Mouse (Mus musculus) liver, postnatal 0 days (tissue): ENCODE data around the gene Arl8a. TPM values are rescaled to one million over a fixed set of nuclear protein-coding genes. Genes with fewer than 3 reads are reported as not detected.

Experiments used
- ATAC-seq: fragments of 200-750 bp; cut with Nextera tagmentation; 2 replicates; pipeline ENCODE4 v1.8.0; 2017; ENCODE audit warnings: mild to moderate bottlenecking, moderate library complexity
- DNase-seq: peaks from one replicate; pipeline ENCODE4 v3.0.0-alpha.2; 2016
- H3K27ac ChIP-seq: fragments of 300-500 bp; sonication (generic); 2 replicates; pipeline ENCODE4 v1.5.1; 2014; ENCODE audit warnings: antibody characterized with exemption, moderate library complexity, mild to moderate bottlenecking, low read depth
- H3K27me3 ChIP-seq: fragments of 300-500 bp; sonication (generic); 2 replicates; pipeline ENCODE4 v1.6.1; 2014; ENCODE audit warnings: low read length, control low read depth, mixed read lengths; ENCODE audit not compliant: insufficient read depth
- H3K36me3 ChIP-seq: fragments of 300-500 bp; sonication (generic); replicated peaks from 2 replicates; pipeline ENCODE4 v1.6.1; 2014; ENCODE audit warnings: mild to moderate bottlenecking, control low read depth, low read length, moderate library complexity, mixed read lengths; ENCODE audit not compliant: insufficient read depth
- H3K4me1 ChIP-seq: fragments of 300-500 bp; sonication (generic); 2 replicates; pipeline ENCODE4 v1.6.1; 2014; ENCODE audit warnings: antibody characterized with exemption, mild to moderate bottlenecking, control low read depth; ENCODE audit not compliant: insufficient read depth
- H3K4me2 ChIP-seq: fragments of 300-500 bp; sonication (generic); 2 replicates; pipeline ENCODE4 v1.6.1; 2014; ENCODE audit warnings: low read depth, mild to moderate bottlenecking, low read length, moderate library complexity, mixed read lengths
- H3K4me3 ChIP-seq: fragments of 300-500 bp; sonication (generic); 2 replicates; pipeline ENCODE4 v1.5.1; 2014; ENCODE audit warnings: low read depth, low read length
- H3K9ac ChIP-seq: fragments of 300-500 bp; sonication (generic); replicated peaks from 2 replicates; pipeline ENCODE4 v1.6.1; 2014; ENCODE audit warnings: mild to moderate bottlenecking, moderate library complexity
- H3K9me3 ChIP-seq: fragments of 300-500 bp; sonication (generic); 2 replicates; pipeline ENCODE4 v1.6.1; 2016; ENCODE audit warnings: mild to moderate bottlenecking, control low read depth, low read length, mixed read lengths
- CTCF ChIP-seq: sonication (generic); IDR thresholded peaks from 2 replicates; pipeline ENCODE4 v1.5.1; 2016; ENCODE audit warnings: antibody characterized with exemption, low read depth
- EP300 ChIP-seq: IDR thresholded peaks from 2 replicates; pipeline ENCODE4 v1.6.1; 2016; ENCODE audit warnings: antibody characterized with exemption, low read depth, mild to moderate bottlenecking
- WGBS: fragments of 180-500 bp; shearing (Covaris S2); extraction: QIAGEN DNeasy Blood & Tissue Kit; methylation state at CpG from one replicate; pipeline ENCODE4 v1.1.7; 2014; ENCODE audit not compliant: insufficient replicate concordance; 5-methylcytosine and 5-hydroxymethylcytosine counted together
- polyA plus RNA-seq: library from polyadenylated mRNA; unstranded; fragments of >200 nt; fragmentation: Nextera tagmentation; extraction: Ambion mirVana; gene quantifications from 2 replicates; pipeline ENCODE4 v1.2.1, GENCODE M21; 2015

Arl8a gene
- polyA plus RNA-seq, 1 experiment from 2014 or later, result 11.3 TPM

GRCm38 (mm10) chr1:135198412-135198811 lies 51.8 kb downstream of the Arl8a start:
- Histone ChIP-seq H3K4me1 (peaks cover 7% of the 10 kb centered on the region), H3K4me3 (no peak overlapping the region), H3K4me2 (no peak overlapping the region), H3K9ac (no peak overlapping the region), H3K36me3 (no peaks in the 10 kb centered on the region), H3K27me3 (no peaks in the 10 kb centered on the region), H3K27ac (no peak overlapping the region), H3K9me3 (no peaks in the 10 kb centered on the region)
- no peak for DNase-seq
- TF ChIP-seq CTCF (no peak), EP300 (no peak)
- no peak for ATAC-seq
- 67% methylated on average over 5 of the region's 5 CpGs for WGBS

DNA sequence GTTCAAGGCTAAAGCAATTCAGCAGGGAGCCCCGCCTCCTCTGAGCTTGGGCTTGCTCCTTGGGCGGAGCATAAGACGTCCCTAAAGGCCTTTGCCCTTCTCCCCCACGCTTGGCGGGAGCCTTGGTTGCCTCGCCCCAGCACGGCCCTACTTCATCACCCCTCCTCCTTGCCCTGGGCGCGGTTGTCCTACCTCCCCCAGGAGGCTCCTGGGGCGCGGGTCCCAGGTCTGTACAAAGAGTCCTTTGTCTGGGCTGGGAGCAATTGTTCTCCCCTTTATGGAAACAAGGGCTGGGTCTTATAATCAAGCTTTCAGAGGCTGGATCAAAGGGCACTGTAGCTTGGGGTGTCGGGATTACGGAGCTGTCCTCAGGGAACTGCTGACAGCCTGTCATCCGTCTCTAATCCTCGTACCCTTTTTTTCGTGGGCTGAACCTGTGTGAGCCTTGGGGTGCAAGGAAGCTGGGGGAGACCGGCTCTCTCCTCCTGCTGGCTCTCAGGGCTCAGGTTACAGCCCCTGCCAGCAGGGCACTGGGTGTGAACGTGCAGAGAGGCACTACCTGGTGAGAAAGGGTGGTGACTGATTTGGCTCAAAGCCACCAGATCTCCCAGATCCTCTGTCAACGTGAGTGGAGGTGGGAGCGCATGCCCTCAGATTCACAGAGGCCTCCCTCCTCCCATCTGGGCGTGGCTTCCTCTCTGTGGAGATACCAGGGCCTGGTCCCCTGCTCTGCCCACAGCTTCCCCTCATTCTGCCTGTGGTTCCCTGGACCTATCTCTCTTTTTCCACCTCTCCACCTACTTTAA lies 52.6 kb downstream of the Arl8a start:
- H3K4me2 ChIP-seq, result peak overlapping the region; percentile 42
- no peaks in the 10 kb centered on the region for H3K27me3 ChIP-seq
- peak; percentile 36 for DNase-seq
- ATAC-seq, result no peak
- no peak overlapping the region for H3K4me3 ChIP-seq
- no peak overlapping the region for H3K27ac ChIP-seq
- 8% methylated on average over 21 of the region's 21 CpGs for WGBS
- H3K9ac ChIP-seq, result no peak overlapping the region
- H3K9me3 ChIP-seq, result no peaks in the 10 kb centered on the region
- peaks cover 7% of the 10 kb centered on the region for H3K4me1 ChIP-seq
- no peaks in the 10 kb centered on the region for H3K36me3 ChIP-seq
- TF ChIP-seq EP300 (no peak), CTCF (no peak)

DNA sequence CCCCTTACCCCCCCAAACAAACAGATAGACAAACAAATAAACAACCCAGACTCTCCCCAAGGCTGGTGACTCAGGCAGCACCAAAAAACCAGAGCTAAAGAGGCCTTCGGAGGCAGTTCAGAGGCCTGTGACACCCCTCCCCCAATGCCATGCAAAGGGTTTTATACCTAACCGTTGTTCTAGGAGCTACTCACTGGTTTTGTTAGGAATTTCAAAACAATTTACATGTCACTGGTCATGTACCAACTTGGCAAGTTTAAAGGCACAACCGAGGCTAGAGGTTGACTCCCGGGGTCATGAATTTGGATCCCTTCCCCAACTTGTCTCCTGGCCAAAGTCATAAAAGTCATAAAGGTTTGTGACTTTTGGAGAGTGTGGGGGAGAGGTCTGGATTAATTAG lies 53.8 kb downstream of the Arl8a start:
- Histone ChIP-seq H3K9ac (no peak overlapping the region), H3K4me1 (peaks cover 17% of the 10 kb centered on the region), H3K36me3 (no peaks in the 10 kb centered on the region), H3K4me2 (no peak overlapping the region), H3K4me3 (no peak overlapping the region), H3K27ac (no peak overlapping the region), H3K9me3 (no peaks in the 10 kb centered on the region), H3K27me3 (no peaks in the 10 kb centered on the region)
- 86% methylated on average over 4 of the region's 4 CpGs for WGBS
- ATAC-seq (no peak), DNase-seq (no peak)
- TF ChIP-seq CTCF (no peak), EP300 (no peak)

DNA sequence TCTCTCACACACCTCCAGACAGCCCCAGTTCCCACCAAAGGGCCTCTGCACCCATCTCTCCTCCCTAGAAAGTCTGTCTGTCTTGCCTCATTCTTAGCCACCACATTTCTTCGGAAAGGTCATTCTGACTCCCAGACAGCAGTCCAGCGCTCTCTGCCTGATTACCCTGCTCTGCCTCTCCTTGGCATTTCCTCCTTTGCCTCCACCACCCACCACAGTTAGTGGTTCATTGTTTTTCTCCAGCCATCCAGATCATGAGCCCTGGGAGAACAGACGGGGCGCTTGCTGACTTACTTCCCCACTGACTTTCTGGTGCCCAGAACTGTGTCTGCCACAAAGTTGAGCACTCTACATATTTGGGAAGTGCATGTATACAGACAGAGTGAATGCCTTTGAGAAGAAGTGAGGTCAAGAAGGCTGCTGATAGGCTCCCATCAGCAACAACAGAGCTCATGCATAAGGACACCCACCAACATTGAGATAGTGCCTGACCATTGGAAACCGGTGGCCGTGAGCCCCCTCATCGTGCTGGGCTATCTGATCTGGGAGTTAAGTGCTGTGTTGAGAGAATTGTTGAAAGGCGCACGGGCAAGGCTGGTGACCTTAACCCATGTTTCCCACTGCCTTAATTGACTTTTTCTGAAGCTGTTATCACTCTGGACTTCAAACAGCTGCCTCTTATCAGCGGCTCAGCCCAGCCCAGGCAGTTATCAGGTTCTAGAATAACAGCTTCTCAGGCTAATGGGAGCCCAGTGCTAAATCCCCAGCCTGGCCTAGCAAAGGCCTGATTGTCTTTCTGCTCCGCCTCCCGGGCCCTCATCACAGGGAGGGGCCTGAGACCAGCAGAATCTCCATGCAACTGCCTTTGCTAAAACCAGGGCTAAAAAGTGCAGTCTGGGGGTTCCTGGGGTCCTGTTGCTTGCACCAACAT lies 57.8 kb downstream of the Arl8a start:
- Histone ChIP-seq H3K9ac (no peak overlapping the region), H3K27ac (no peak overlapping the region), H3K36me3 (no peaks in the 10 kb centered on the region), H3K9me3 (no peaks in the 10 kb centered on the region), H3K4me3 (no peak overlapping the region), H3K4me1 (peaks cover 11% of the 10 kb centered on the region), H3K27me3 (no peaks in the 10 kb centered on the region), H3K4me2 (peak overlapping the region; percentile 11; the same call in 1 of the 2 replicates)
- TF ChIP-seq CTCF (no peak), EP300 (peak; percentile 85)
- DNase-seq, result peak; percentile 27
- 28% methylated on average over 12 of the region's 12 CpGs for WGBS
- peak; percentile 70 for ATAC-seq

DNA sequence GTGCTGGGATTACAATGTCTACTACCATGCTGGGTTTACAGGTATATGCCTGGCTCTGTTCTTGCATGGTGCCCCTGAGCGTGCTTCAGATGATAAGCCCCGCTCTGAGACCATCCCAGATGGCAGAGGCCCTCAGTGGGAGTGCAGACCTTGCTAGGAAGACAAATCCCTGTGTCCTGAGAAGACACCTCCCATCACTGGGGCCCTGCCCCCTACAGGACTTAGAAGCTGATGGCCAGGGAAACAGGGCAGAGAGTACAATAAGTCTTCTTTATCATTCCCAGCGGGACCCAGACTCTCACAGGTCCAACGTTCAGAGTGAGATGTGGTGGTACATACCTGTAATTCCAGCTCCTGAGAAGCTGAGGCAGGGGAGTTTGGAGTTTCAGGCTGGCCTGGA lies 58.6 kb downstream of the Arl8a start:
- ATAC-seq, result no peak
- H3K27ac ChIP-seq, result no peak overlapping the region
- no peak overlapping the region for H3K4me3 ChIP-seq
- no peaks in the 10 kb centered on the region for H3K9me3 ChIP-seq
- H3K4me1 ChIP-seq, result peaks cover 10% of the 10 kb centered on the region
- no peak for DNase-seq
- H3K9ac ChIP-seq, result no peak overlapping the region
- no peak for TF ChIP-seq EP300
- no peak for TF ChIP-seq CTCF
- WGBS, result 66% methylated on average over 4 of the region's 4 CpGs
- 0 out of 2 replicates have a peak overlapping the region, but pooled peaks have one; percentile 11 for H3K4me2 ChIP-seq
- H3K27me3 ChIP-seq, result no peaks in the 10 kb centered on the region
- no peaks in the 10 kb centered on the region for H3K36me3 ChIP-seq

Other genes starting within 250 kb of the Arl8a start
- gene Ppp1r12b, start 190.9 kb upstream of the Arl8a start, polyA plus RNA-seq, result 0.93 and 1.4 TPM in 2 replicates
- 17.1 and 17.6 TPM in 2 replicates for gene Ube2t, start 184.3 kb upstream of the Arl8a start, polyA plus RNA-seq
- gene Lgr6, start 41.5 kb upstream of the Arl8a start, polyA plus RNA-seq, result 0.06 and 0.32 TPM in 2 replicates
- 5.4 and 6.7 TPM in 2 replicates for gene Ptpn7, start 14.1 kb upstream of the Arl8a start, polyA plus RNA-seq
- not detected in 2 replicates for gene Gpr37l1, start 20.9 kb downstream of the Arl8a start, polyA plus RNA-seq
- gene Elf3, start 111.7 kb downstream of the Arl8a start, polyA plus RNA-seq, result 0.59 and 0.67 TPM in 2 replicates
- gene Rnpep, start 137.3 kb downstream of the Arl8a start, polyA plus RNA-seq, result 20.0 TPM in 2 replicates
- 122 and 124 TPM in 2 replicates for gene Timm17a, start 167.0 kb downstream of the Arl8a start, polyA plus RNA-seq
- 0.13 and 0.14 TPM in 2 replicates for gene Lmod1, start 178.0 kb downstream of the Arl8a start, polyA plus RNA-seq
- 1.5 and 1.8 TPM in 2 replicates for gene Shisa4, start 228.4 kb downstream of the Arl8a start, polyA plus RNA-seq